Mouse (Mus musculus): ENCODE measurements at regions not wholly inside any gene's neighbourhood (a gene's known extent, or its start where the extent isn't known, plus 50 kb on each side); places are given as distances from the start of the nearest gene placed in this dataset.

DNA sequence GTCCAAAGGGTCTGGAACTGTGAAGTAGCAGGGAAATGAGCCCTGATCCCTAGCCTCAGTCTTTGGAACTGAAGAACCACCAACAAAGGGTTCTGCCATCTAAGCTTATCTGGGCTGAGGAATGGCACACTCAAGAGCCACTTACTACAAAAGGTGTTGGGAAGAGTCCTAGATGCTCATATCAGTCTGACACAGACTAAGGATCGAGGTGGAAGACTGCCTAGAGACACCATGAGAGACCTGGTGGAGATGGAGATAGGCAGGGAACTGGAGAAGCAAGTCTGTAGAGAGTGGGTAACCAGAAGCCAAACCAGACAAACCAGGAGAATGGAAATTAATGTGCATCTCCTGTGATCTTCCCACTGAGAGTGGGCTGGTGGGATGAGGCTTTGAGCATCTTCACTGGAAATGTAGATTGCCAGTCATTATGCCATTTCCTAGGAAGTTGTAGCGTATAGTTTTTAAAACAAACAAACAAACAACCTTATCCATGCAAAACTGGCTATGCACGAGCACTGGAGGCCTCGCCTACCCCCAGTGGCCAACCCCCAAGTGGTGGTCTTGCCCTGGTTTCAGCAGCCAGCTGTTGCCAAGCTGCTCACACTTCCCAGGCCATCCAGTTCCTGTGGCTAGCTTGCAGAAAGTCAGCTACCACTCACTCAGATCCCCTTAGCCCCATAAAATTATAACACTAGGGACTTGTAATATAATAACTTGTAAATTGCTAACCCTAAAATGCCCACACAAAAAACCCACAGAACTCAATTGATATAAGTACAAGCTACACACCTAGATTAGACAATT is 136.2 kb upstream of the Meis1 start:
- intact Hi-C loops (cut with DNase I), result no loop called here
- no peak overlapping the region for H3K27ac ChIP-seq
- H3K4me3 ChIP-seq, result no peak overlapping the region
- no peak for TF ChIP-seq CTCF (IDR thresholded peaks at IDR 0.05)
- DNase-seq (ENCODE audit: extremely low spot score in 1 of 2, low spot score in 2 of 2), result no peak

DNA sequence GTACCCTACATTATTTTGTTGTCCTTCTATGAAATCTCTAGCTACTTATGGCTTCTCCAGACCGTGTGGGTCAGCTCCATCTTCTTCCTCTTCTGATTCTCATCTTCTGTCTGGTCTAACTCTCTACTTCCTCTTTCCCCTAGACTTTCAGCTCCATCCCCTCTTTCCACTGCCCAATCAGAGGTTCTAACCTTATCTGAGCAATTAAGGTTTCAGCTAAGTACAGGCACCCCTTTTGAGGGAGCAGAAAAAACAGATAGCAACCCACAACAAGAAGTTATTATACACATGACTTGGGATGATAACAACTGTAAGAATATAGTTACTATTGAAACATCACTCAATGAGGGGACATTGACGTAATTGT is 136.8 kb upstream of the Meis1 start:
- no peak for TF ChIP-seq CTCF (IDR thresholded peaks at IDR 0.05)
- intact Hi-C loops (cut with DNase I), result no loop called here
- H3K4me3 ChIP-seq, result no peak overlapping the region
- H3K27ac ChIP-seq, result no peak overlapping the region
- no peak for DNase-seq (ENCODE audit: extremely low spot score in 1 of 2, low spot score in 2 of 2)

DNA sequence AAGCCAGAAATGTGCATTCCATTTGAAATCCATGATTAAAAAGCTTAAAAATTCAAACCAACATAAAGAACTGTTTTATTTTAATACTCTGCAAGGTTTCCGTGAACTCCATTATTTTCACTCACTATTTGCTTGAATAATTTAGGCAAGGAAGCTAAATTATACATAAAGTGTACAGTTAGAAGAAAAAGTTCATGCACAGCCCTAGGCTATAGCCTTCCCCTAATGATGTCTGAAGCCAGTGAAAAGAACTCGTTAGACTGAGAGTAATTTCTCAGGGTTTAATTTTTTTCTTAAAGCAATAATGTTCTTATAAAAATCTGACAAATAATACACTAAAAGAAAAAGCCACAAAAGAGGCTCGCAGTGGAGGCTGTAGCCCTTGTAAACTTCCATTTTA is 141.4 kb upstream of the Meis1 start:
- no peak for TF ChIP-seq CTCF (IDR thresholded peaks at IDR 0.05)
- DNase-seq (ENCODE audit: extremely low spot score in 1 of 2, low spot score in 2 of 2), result no peak
- H3K27ac ChIP-seq, result no peak overlapping the region
- no peak overlapping the region for H3K4me3 ChIP-seq
- intact Hi-C loops (cut with DNase I), result no loop called here

DNA sequence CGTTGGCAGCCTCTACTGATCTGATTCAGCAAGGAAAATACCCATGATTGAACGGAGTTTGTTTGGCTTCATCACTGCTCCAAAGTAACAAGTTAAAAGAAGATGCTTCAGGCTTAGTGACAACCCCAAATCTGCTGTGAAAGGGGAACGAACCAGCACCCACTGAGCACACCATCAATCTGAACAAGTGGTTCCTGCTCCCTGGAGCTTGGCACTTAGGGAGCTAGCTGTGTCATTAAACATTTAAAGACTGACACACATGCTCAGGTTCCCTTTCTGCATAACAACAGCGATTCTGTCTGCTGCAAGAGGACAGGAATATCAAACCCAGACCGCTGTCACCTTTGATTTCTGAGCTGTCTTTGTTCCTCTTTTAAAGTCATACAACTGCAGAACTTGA is 141.9 kb upstream of the Meis1 start:
- DNase-seq (ENCODE audit: extremely low spot score in 1 of 2, low spot score in 2 of 2), result no peak
- Histone ChIP-seq H3K27ac (no peak overlapping the region), H3K4me3 (no peak overlapping the region)
- no peak for TF ChIP-seq CTCF (IDR thresholded peaks at IDR 0.05)
- intact Hi-C loops (cut with DNase I), result no loop called here

DNA sequence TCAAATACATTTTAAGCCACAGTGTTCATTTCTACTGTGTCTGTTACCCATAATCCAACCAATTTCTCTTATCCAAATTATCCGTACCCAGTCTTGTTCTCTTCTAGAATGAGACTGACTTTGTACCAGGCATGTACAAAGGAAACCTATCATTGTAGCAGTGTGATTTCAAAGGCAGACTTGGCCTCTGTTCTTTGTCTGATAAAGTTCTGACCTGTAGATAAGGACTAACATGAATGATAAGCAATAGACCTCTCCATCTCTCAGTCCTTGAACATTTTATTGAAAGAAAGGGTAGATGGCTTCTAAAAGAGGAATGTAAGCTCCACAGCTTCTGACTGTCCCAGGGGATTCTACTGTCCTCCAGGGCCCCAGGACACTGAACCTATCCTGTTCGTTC is 152.2 kb upstream of the Meis1 start:
- DNase-seq (ENCODE audit: extremely low spot score in 1 of 2, low spot score in 2 of 2), result no peak
- Histone ChIP-seq H3K27ac (no peak overlapping the region), H3K4me3 (no peak overlapping the region)
- no peak for TF ChIP-seq CTCF (IDR thresholded peaks at IDR 0.05)
- intact Hi-C loops (cut with DNase I), result no loop called here

DNA sequence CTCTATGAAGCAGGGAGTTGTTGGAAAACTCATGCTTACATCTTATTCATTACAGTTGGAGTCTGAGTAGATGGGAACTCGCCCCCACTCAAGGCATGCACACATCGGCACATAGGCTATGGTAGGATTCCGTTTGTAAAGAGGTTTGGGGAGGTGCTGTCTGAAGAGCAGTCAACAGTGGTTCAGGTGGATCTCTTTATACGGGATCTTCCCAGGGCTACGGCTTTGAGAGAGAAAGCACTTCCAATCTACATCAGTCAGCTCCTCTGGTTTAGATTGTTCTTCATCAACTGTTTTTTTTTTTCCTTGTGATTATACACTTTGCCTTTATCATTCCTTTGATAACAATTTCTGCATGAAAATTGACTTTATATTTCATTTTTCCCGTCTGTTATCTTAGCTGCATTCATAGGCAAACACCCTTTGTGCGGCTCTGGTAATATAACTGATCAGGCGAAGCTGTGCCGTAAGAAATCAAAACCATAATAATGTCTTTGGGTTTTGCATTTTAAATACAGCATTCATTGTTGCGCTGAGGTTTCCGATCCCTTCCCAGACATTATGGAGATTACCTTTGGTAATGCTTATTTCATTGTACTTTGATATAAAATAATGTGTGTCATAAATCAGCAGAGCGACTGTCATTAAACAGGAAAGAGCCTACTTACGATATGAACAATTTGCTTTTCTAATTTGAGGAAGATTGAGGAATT is 155.7 kb upstream of the Meis1 start:
- Histone ChIP-seq H3K4me3 (no peak overlapping the region), H3K27ac (no peak overlapping the region)
- intact Hi-C loops (cut with DNase I), result no loop called here
- no peak for TF ChIP-seq CTCF (IDR thresholded peaks at IDR 0.05)
- DNase-seq (ENCODE audit: extremely low spot score in 1 of 2, low spot score in 2 of 2), result no peak

DNA sequence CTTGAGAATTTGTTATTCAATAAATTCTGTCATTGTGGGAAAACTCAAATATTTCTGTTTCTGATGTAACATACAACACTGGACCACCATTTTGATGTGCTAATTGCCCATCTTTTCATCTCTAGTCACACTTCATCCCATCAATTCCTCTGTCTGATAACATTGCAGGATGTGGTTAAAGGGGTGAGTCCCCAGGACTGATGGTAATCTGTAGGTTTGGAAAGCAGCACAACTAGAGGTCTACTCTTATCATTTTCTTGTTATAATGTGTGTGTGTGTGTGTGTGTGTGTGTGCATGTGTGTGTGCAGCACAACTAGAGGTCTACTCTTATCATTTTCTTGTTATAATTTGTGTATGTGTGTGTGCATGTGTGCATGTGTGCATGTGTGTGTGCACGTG is 160.5 kb upstream of the Meis1 start:
- intact Hi-C loops (cut with DNase I), result no loop called here
- Histone ChIP-seq H3K4me3 (no peak overlapping the region), H3K27ac (no peak overlapping the region)
- no peak for TF ChIP-seq CTCF (IDR thresholded peaks at IDR 0.05)
- no peak for DNase-seq (ENCODE audit: extremely low spot score in 1 of 2, low spot score in 2 of 2)

DNA sequence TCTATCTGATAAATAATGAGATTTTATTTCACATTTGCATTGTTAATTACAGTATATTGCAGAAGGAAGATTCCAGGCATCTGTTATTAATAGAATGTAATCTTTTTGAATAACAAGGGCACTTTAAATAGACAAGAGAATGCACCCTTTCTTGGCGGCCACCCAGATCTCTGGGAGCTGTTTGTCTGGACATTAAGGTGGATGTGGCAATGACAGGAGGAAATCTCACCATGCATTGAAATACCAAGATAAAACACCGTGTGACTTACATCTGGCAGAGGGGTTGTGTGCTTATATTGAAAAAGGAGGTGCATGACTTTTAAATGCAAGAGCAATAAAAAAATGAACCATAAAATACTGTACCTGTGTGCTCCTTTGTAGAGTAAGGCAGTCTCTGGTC is 171.0 kb upstream of the Meis1 start:
- no peak overlapping the region for H3K27ac ChIP-seq
- intact Hi-C loops (cut with DNase I), result no loop called here
- no peak for TF ChIP-seq CTCF (IDR thresholded peaks at IDR 0.05)

DNA sequence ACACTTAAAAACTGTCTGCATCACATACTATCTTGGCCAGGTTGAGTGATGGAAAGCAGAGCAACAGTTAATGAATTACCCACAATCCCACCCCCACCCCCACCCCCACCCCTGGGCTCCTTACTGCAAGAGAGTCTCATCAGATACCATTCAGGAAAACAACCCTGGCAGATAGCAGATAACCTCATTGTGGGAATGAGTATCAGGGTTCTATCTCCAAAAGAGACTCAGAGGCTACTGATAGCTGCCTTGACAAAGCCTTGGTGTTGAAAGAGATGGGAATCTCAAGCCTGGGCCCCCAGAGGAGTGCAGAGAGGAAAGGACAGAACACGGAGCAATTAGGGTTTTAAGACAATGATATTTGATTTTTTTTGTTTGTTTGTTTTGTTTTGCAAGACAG is 175.7 kb upstream of the Meis1 start:
- TF ChIP-seq CTCF (IDR thresholded peaks at IDR 0.05), result no peak
- no peak overlapping the region for H3K4me3 ChIP-seq
- no peak for DNase-seq (ENCODE audit: extremely low spot score in 1 of 2, low spot score in 2 of 2)
- no peak overlapping the region for H3K27ac ChIP-seq
- intact Hi-C loops (cut with DNase I), result no loop called here

More for the DNA sequence above, 171.0 kb upstream of the Meis1 start:
- no peak overlapping the region for H3K4me3 ChIP-seq
- no peak for DNase-seq (ENCODE audit: extremely low spot score in 1 of 2, low spot score in 2 of 2)

DNA sequence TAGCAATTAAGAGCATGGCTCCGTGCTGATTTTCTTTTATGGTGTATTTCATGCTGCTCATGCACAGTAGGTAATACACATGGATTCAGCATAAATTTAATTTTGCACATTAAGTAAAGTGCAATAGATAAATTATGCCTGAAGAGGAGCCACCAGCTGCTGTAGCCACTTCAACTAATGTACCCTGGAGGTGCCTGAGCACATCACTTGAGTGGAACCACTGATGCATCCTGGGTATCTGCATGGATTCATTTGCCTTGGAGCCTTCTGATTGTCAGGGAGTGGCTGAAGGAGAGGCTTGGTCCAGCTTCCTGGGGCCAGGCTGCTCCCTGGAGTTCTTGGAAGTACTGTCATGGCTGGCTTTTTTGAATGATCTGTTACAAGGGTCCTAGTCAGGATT is 179.0 kb upstream of the Meis1 start:
- no peak for TF ChIP-seq CTCF (IDR thresholded peaks at IDR 0.05)
- Histone ChIP-seq H3K4me3 (no peak overlapping the region), H3K27ac (no peak overlapping the region)
- no peak for DNase-seq (ENCODE audit: extremely low spot score in 1 of 2, low spot score in 2 of 2)
- intact Hi-C loops (cut with DNase I), result no loop called here

DNA sequence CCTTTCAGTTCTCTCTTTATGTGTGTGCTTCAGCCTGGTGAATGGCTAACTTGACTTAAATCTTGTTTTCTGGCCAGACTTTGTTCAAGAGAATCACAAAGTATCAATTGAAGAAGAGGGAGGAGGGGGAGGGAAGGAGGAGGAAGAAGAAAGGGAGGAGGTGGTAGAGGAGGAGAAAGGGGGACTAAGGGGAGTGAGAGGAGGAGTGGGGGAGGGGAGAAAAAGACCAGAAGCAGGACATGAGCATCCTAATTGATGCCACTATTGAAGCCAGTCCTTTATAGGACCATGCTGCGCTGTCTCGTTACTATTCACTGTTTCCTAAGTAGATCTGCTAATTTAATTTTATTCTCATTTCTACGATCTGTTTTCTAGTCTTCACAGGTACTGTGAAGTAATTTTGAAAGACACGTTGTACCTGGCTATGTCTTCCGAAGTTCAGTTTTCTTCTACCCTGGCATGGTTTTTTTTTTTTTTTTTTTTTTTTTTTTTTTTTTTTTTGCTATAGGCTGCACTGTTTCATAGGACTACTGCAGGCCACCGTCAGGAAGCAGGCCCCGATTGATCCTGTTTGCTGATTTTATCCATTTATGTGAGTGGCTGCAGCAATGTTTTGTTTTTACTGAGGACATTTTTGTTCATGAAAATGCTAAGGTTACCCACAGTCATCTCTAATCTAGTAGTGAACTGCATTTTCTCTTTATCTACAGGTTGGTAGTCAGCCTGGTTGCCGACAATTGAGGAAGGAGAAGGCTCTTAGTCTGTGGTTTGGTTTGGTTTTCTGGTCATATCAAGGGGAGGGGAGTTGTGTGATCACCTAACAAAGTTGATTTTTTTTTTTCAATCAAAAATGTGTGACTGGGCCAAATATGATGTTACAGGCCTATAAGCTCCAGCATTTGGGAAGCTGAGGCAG is 184.1 kb upstream of the Meis1 start:
- H3K4me3 ChIP-seq, result no peak overlapping the region
- no peak for DNase-seq (ENCODE audit: extremely low spot score in 1 of 2, low spot score in 2 of 2)
- no peak for TF ChIP-seq CTCF (IDR thresholded peaks at IDR 0.05)
- intact Hi-C loops (cut with DNase I), result loop anchor here (5.0 kb wide), 1 partner anchor 181 kb away; no protein-coding TSS in a partner anchor
- H3K27ac ChIP-seq, result no peak overlapping the region

DNA sequence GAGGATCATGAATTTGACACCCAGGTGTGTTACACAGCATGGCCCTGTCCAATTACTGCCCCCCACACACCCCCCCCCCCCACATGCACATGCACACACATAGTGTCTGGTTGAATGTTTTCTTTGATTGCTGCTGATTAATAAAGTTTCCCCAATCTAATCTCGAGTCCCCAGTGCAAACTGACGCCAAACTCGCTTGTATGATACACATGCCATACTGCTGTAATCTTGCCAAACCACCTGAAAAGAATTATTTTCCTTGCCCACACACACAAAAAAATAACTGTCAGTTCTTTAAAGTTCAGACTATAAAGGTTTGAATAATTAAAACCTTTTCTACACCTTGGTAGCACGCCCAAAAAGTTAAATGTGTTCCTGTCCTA is 184.7 kb upstream of the Meis1 start:
- H3K27ac ChIP-seq, result no peak overlapping the region
- no peak for DNase-seq (ENCODE audit: extremely low spot score in 1 of 2, low spot score in 2 of 2)
- intact Hi-C loops (cut with DNase I), result loop anchor here (5.0 kb wide), 1 partner anchor 181 kb away; no protein-coding TSS in a partner anchor
- H3K4me3 ChIP-seq, result no peak overlapping the region
- no peak for TF ChIP-seq CTCF (IDR thresholded peaks at IDR 0.05)
